Mouse (Mus musculus): ENCODE results near the gene Tmem40. TPM values are rescaled to one million over a fixed set of nuclear protein-coding genes. Genes with fewer than 3 reads are reported as not detected.

Gene Tmem40
- polyA plus RNA-seq, 1 experiment from 2014 or later = 2.6 TPM

- ATAC-seq (ENCODE audit: insufficient number of reproducible peaks, low FRiP score) = peak; percentile 19; the same call in 1 of the 2 replicates
- no peak overlapping the region for H3K4me3 ChIP-seq
- H3K9ac ChIP-seq = peak overlapping the region; percentile 44; the same call in 1 of the 2 replicates
- peaks cover 96% of the 10 kb centered on the region for H3K36me3 ChIP-seq
- no peaks in the 10 kb centered on the region for H3K27me3 ChIP-seq (replicated peaks)
- H3K9me3 ChIP-seq (replicated peaks) = no peaks in the 10 kb centered on the region
- peaks cover 16% of the 10 kb centered on the region for H3K4me1 ChIP-seq (replicated peaks)
- no peak overlapping the region for H3K4me2 ChIP-seq
- 76% methylated on average over 34 of the region's 34 CpGs for WGBS
- no peak overlapping the region for H3K27ac ChIP-seq (ENCODE audit: poor library complexity, severe bottlenecking)
Observed at GRCm38 (mm10) chr6:115791842-115792686, 29.9 kb upstream of the Tmem40 start.

GRCm38 (mm10) chr6:115791016-115791415 is 28.8 kb upstream of the Tmem40 start:
- Histone ChIP-seq H3K4me1 (replicated peaks) (peaks cover 16% of the 10 kb centered on the region), H3K9me3 (replicated peaks) (no peaks in the 10 kb centered on the region), H3K4me2 (no peak overlapping the region), H3K27ac (ENCODE audit: poor library complexity, severe bottlenecking) (no peak overlapping the region), H3K4me3 (no peak overlapping the region), H3K9ac (no peak overlapping the region), H3K27me3 (replicated peaks) (no peaks in the 10 kb centered on the region), H3K36me3 (peaks cover 96% of the 10 kb centered on the region)
- 79% methylated on average over 10 of the region's 10 CpGs for WGBS
- no peak for ATAC-seq (ENCODE audit: insufficient number of reproducible peaks, low FRiP score)

GRCm38 (mm10) chr6:115782781-115783180 is 20.6 kb upstream of the Tmem40 start:
- ATAC-seq (ENCODE audit: insufficient number of reproducible peaks, low FRiP score) = no peak
- Histone ChIP-seq H3K27ac (ENCODE audit: poor library complexity, severe bottlenecking) (no peak overlapping the region), H3K9me3 (replicated peaks) (no peaks in the 10 kb centered on the region)

GRCm38 (mm10) chr6:115776363-115776762 is 14.2 kb upstream of the Tmem40 start:
- Histone ChIP-seq H3K27ac (ENCODE audit: poor library complexity, severe bottlenecking) (peak overlapping the region; percentile 96), H3K27me3 (replicated peaks) (no peaks in the 10 kb centered on the region), H3K4me3 (peak overlapping the region; percentile 80), H3K36me3 (peaks cover 35% of the 10 kb centered on the region), H3K9ac (peak overlapping the region; percentile 87), H3K9me3 (replicated peaks) (0 out of 2 replicates have a peak, but pooled peaks cover 5% of the 10 kb centered on the region), H3K4me2 (peak overlapping the region; percentile 96), H3K4me1 (replicated peaks) (peaks cover 37% of the 10 kb centered on the region)
- ATAC-seq (ENCODE audit: insufficient number of reproducible peaks, low FRiP score) = no peak
- 17% methylated on average over 9 of the region's 9 CpGs for WGBS

More at GRCm38 (mm10) chr6:115782781-115783180, 20.6 kb upstream of the Tmem40 start:
- Histone ChIP-seq H3K36me3 (peaks cover 95% of the 10 kb centered on the region), H3K4me3 (no peak overlapping the region), H3K4me2 (no peak overlapping the region), H3K9ac (no peak overlapping the region), H3K4me1 (replicated peaks) (peaks cover 16% of the 10 kb centered on the region), H3K27me3 (replicated peaks) (no peaks in the 10 kb centered on the region)
- 76% methylated on average over 3 of the region's 3 CpGs for WGBS

GRCm38 (mm10) chr6:115775838-115776237 is 13.6 kb upstream of the Tmem40 start:
- WGBS = 15% methylated on average over 3 of the region's 3 CpGs
- Histone ChIP-seq H3K4me2 (peak overlapping the region; percentile 96), H3K27ac (ENCODE audit: poor library complexity, severe bottlenecking) (peak overlapping the region; percentile 96), H3K4me1 (replicated peaks) (peaks cover 37% of the 10 kb centered on the region), H3K36me3 (peaks cover 30% of the 10 kb centered on the region), H3K27me3 (replicated peaks) (no peaks in the 10 kb centered on the region), H3K9ac (peak overlapping the region; percentile 87), H3K9me3 (replicated peaks) (0 out of 2 replicates have a peak, but pooled peaks cover 5% of the 10 kb centered on the region), H3K4me3 (peak overlapping the region; percentile 80)
- peak; percentile 70 for ATAC-seq (ENCODE audit: insufficient number of reproducible peaks, low FRiP score)

GRCm38 (mm10) chr6:115774501-115774921 is 12.3 kb upstream of the Tmem40 start, which contains the start of gene Cand2:
Cand2 (plus strand) TSS chr6:115774538.
- H3K27ac ChIP-seq (ENCODE audit: poor library complexity, severe bottlenecking) = peak within 1 kb of the TSS; percentile 96
- H3K9me3 ChIP-seq (replicated peaks) = 0 out of 2 replicates have a peak, but pooled peaks cover 5% of the 10 kb centered on the region
- ATAC-seq (ENCODE audit: insufficient number of reproducible peaks, low FRiP score) = peak; percentile 80
- no peaks in the 10 kb centered on the region for H3K27me3 ChIP-seq (replicated peaks)
- WGBS = under 1% methylated on average over 25 of the region's 28 CpGs
- H3K4me3 ChIP-seq = peak within 1 kb of the TSS; percentile 80
- peak within 1 kb of the TSS; percentile 87 for H3K9ac ChIP-seq
- H3K36me3 ChIP-seq = peaks cover 16% of the 10 kb centered on the region
- H3K4me1 ChIP-seq (replicated peaks) = peaks cover 37% of the 10 kb centered on the region
- peak within 1 kb of the TSS; percentile 96 for H3K4me2 ChIP-seq

GRCm38 (mm10) chr6:115773966-115774413 is 11.8 kb upstream of the Tmem40 start:
- Histone ChIP-seq H3K4me3 (peak overlapping the region; percentile 80), H3K27ac (ENCODE audit: poor library complexity, severe bottlenecking) (peak overlapping the region; percentile 89), H3K9ac (peak overlapping the region; percentile 61), H3K9me3 (replicated peaks) (0 out of 2 replicates have a peak, but pooled peaks cover 5% of the 10 kb centered on the region), H3K4me1 (replicated peaks) (peaks cover 36% of the 10 kb centered on the region), H3K36me3 (peaks cover 13% of the 10 kb centered on the region), H3K27me3 (replicated peaks) (no peaks in the 10 kb centered on the region), H3K4me2 (peak overlapping the region; percentile 96)
- under 1% methylated on average over 14 of the region's 14 CpGs for WGBS
- ATAC-seq (ENCODE audit: insufficient number of reproducible peaks, low FRiP score) = peak; percentile 72

GRCm38 (mm10) chr6:115772604-115773003 is 10.4 kb upstream of the Tmem40 start:
- no peak for ATAC-seq (ENCODE audit: insufficient number of reproducible peaks, low FRiP score)
- Histone ChIP-seq H3K4me1 (replicated peaks) (peaks cover 31% of the 10 kb centered on the region), H3K4me2 (no peak overlapping the region), H3K27me3 (replicated peaks) (no peaks in the 10 kb centered on the region), H3K9ac (no peak overlapping the region), H3K4me3 (no peak overlapping the region), H3K36me3 (peaks cover 3% of the 10 kb centered on the region), H3K9me3 (replicated peaks) (0 out of 2 replicates have a peak, but pooled peaks cover 5% of the 10 kb centered on the region), H3K27ac (ENCODE audit: poor library complexity, severe bottlenecking) (no peak overlapping the region)
- 64% methylated on average over 1 of the region's 1 CpGs for WGBS

GRCm38 (mm10) chr6:115772201-115772600 is 10.0 kb upstream of the Tmem40 start:
- Histone ChIP-seq H3K27ac (ENCODE audit: poor library complexity, severe bottlenecking) (no peak overlapping the region), H3K9ac (no peak overlapping the region), H3K4me1 (replicated peaks) (peaks cover 29% of the 10 kb centered on the region), H3K4me2 (no peak overlapping the region), H3K9me3 (replicated peaks) (0 out of 2 replicates have a peak, but pooled peaks cover 5% of the 10 kb centered on the region), H3K27me3 (replicated peaks) (no peaks in the 10 kb centered on the region), H3K4me3 (no peak overlapping the region), H3K36me3 (no peaks in the 10 kb centered on the region)
- no peak for ATAC-seq (ENCODE audit: insufficient number of reproducible peaks, low FRiP score)
- WGBS = 74% methylated on average over 6 of the region's 6 CpGs

GRCm38 (mm10) chr6:115770852-115771251 is 8.6 kb upstream of the Tmem40 start:
- H3K27me3 ChIP-seq (replicated peaks) = no peaks in the 10 kb centered on the region
- no peak for ATAC-seq (ENCODE audit: insufficient number of reproducible peaks, low FRiP score)
- H3K27ac ChIP-seq (ENCODE audit: poor library complexity, severe bottlenecking) = no peak overlapping the region
- H3K4me2 ChIP-seq = no peak overlapping the region
- no peak overlapping the region for H3K9ac ChIP-seq
- no peaks in the 10 kb centered on the region for H3K36me3 ChIP-seq
- peaks cover 15% of the 10 kb centered on the region for H3K4me1 ChIP-seq (replicated peaks)
- no peak overlapping the region for H3K4me3 ChIP-seq
- 0 out of 2 replicates have a peak, but pooled peaks cover 5% of the 10 kb centered on the region for H3K9me3 ChIP-seq (replicated peaks)
- 53% methylated on average over 4 of the region's 4 CpGs for WGBS

GRCm38 (mm10) chr6:115770059-115770670 is 8.0 kb upstream of the Tmem40 start:
- 0 out of 2 replicates have a peak, but pooled peaks cover 5% of the 10 kb centered on the region for H3K9me3 ChIP-seq (replicated peaks)
- H3K4me2 ChIP-seq = no peak overlapping the region
- peaks cover 8% of the 10 kb centered on the region for H3K4me1 ChIP-seq (replicated peaks)
- WGBS = 80% methylated on average over 20 of the region's 20 CpGs
- H3K27me3 ChIP-seq (replicated peaks) = no peaks in the 10 kb centered on the region
- H3K36me3 ChIP-seq = no peaks in the 10 kb centered on the region
- no peak overlapping the region for H3K27ac ChIP-seq (ENCODE audit: poor library complexity, severe bottlenecking)
- H3K4me3 ChIP-seq = no peak overlapping the region
- ATAC-seq (ENCODE audit: insufficient number of reproducible peaks, low FRiP score) = no peak
- H3K9ac ChIP-seq = no peak overlapping the region
